Mouse (Mus musculus): ENCODE results near the gene Ano6.

- no peak for TF ChIP-seq CTCF (IDR thresholded peaks at IDR 0.05; ENCODE audit: extremely low read depth, insufficient read depth, insufficient read length, insufficient replicate concordance)
- no peak for TF ChIP-seq POLR2A (IDR thresholded peaks at IDR 0.05; ENCODE audit: low read depth, low read length)
Measured at GRCm38 (mm10) chr15:95902396-95902795, 111.8 kb downstream of the Ano6 start.

All from spleen, adult 2 months (tissue).